Mouse (Mus musculus) cerebellum, adult (tissue): Measurements from ENCODE around the gene Zfp951.
A peak's percentile ranks its signal among the peaks of the same experiment; 100 is the strongest.
"Not testable (repeated sequence)": the region's sequence is repeated elsewhere in the genome, so short reads cannot be mapped to it uniquely, and the experiment has no call there.

Experiments
- ATAC-seq: cut with Nextera tagmentation; 2 replicates; pipeline ENCODE4 v1.9.2; 2017; ENCODE audit warnings: mild to moderate bottlenecking, moderate library complexity, mixed read lengths; ENCODE audit not compliant: insufficient number of reproducible peaks, low FRiP score, low TSS enrichment

Gene Zfp951

GRCm38 (mm10) chr5:104859962-104860525 is at the start of gene Zfp951:
Zfp951 (minus strand) TSS chr5:104860070.
- peak; percentile 81 for ATAC-seq

- not testable (repeated sequence) for ATAC-seq
Observed at GRCm38 (mm10) chr5:104906556-104906955, 46.7 kb upstream of the Zfp951 start.

GRCm38 (mm10) chr5:104859045-104859961 is 567 bp downstream of the Zfp951 start:
- ATAC-seq: peak; percentile 56

- not testable (repeated sequence) for ATAC-seq
Observed at GRCm38 (mm10) chr5:104854546-104854945, 5.3 kb downstream of the Zfp951 start.

- no peak for ATAC-seq
Observed at GRCm38 (mm10) chr5:104833330-104833729, 26.5 kb downstream of the Zfp951 start.

- ATAC-seq: no peak
Observed at GRCm38 (mm10) chr5:104829611-104830010, 30.3 kb downstream of the Zfp951 start.

- not testable (repeated sequence) for ATAC-seq
Observed at GRCm38 (mm10) chr5:104770138-104770537, 89.7 kb downstream of the Zfp951 start.
